Mouse (Mus musculus) neutrophil, adult 5-6 weeks (primary cell): ENCODE data around the gene Mucl2. TPM values are rescaled to one million over a fixed set of nuclear protein-coding genes. Genes with fewer than 3 reads are reported as not detected.
"Not testable (repeated sequence)": the region's sequence is repeated elsewhere in the genome, so short reads cannot be mapped to it uniquely, and the experiment has no call there.

ENCODE experiments used
- ATAC-seq: fragments of 151-379, 151-347 bp; 2 replicates; pipeline ENCODE4 v1.8.0; 2017; ENCODE audit warnings: mild to moderate bottlenecking, moderate TSS enrichment; ENCODE audit not compliant: insufficient number of reproducible peaks, poor library complexity, low FRiP score, severe bottlenecking; ENCODE audit errors: extremely low read depth
- total RNA-seq: library from RNA; stranded (forward); fragments of 200-1000 nt; gene quantifications from 2 replicates; pipeline ENCODE4 v1.2.3, GENCODE M21; 2017

Mucl2 gene
- total RNA-seq = 0.61 TPM in 1 of 2 replicates, not detected in the other

DNA sequence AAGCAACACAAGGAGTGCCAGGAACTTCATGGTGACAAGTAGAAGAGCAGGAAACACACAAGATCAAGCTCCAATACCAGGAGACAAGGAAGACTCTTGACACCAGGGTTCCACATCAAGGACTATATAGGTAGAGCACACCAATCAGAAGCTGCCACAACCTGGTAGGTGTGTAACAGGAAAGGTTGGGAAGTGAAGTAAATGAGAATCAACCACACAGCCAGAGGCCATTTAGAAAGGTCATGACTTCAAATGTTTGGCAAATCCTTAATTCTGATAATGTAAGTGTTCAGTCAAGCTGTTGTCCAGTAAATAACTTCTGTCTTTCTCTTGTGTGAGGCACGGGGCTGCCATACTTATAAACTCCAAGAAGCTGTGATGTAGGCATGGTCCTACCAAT is at the start of gene Mucl2:
TSS of gene Mucl2 (minus strand) at position 101 of the 400 bp plus-strand sequence.
- no peak for ATAC-seq

DNA sequence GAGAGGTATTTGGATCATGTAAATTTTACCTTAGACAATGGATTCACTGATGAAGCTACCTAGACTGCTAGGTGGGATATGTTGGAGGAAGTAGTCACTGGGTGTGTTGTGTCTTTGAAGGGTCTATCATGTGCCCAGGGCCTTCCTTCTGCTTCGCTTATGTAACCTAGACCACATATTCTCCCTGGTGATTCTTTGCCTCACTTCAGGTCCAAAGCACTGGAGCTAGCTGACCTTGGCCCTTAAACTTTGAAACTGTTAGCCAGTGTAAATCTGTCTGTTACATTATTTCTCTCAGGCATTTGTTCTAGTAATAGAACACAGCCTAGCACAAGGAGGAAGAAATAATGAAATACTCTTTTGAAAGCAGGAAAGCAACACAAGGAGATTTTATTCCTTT is 13.9 kb upstream of the Mucl2 start:
- ATAC-seq = not testable (repeated sequence)

Other genes starting within 250 kb of the Mucl2 start
- gene Mucl1, start 143.8 kb downstream of the Mucl2 start, total RNA-seq = not detected in 2 replicates